Mouse (Mus musculus) splenic B cell, adult 2 months (primary cell): ENCODE measurements around the gene Kmt2b.
A peak's percentile ranks its signal among the peaks of the same experiment; 100 is the strongest.

Source experiments
- DNase-seq: peaks from one replicate; pipeline ENCODE4 v3.0.0-alpha.2; 2011; ENCODE audit warnings: low read depth, low spot score
- H3K27me3 ChIP-seq: 2 replicates; pipeline ENCODE4 v1.6.1; 2012; ENCODE audit warnings: mild to moderate bottlenecking, low read length, moderate library complexity, mixed read lengths; ENCODE audit not compliant: control insufficient read depth, poor library complexity, insufficient read depth, severe bottlenecking
- H3K36me3 ChIP-seq: 2 replicates; pipeline ENCODE4 v1.6.1; 2012; ENCODE audit warnings: mild to moderate bottlenecking, low read length, moderate library complexity, mixed read lengths; ENCODE audit not compliant: control insufficient read depth, poor library complexity, insufficient read depth, severe bottlenecking

Kmt2b gene

DNA sequence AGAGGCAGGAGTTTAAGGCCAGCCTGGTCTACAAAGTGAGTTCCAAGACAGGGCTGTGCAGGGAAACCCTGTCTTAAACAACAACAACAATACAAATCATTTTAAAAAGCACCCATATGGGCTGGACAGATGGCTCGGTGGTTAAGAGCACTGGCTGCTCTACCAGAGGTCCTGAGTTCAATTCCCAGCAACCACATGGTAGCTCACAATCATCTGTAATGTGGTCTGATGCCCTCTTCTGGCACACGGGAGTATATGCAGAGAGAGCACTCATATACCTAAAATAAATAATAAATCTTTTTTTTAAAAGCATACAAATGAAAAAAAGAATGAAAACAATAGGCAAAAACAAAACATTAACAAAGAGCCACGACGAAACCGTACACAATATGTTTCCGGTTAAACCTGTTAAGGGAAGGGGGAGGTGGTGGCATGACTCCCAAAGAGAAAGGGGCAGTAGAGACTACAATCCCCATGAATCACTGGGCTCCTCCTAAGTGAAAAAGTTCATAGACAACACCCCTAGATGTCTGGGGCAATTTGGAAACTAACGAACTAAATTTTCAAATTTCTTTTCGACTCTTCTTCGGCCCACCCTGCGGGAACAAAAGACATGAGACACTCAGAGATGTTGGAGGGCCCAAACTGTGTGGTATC, 37.0 kb downstream of the Kmt2b start:
- peak; percentile 86 for DNase-seq
- peaks cover 7% of the 10 kb centered on the region; the same call in 1 of the 2 replicates for H3K36me3 ChIP-seq
- no peaks in the 10 kb centered on the region for H3K27me3 ChIP-seq

GRCm38 (mm10) chr7:30550603-30551002, 37.9 kb downstream of the Kmt2b start:
- DNase-seq: no peak
- H3K27me3 ChIP-seq: no peaks in the 10 kb centered on the region
- peaks cover 1% of the 10 kb centered on the region; the same call in 1 of the 2 replicates for H3K36me3 ChIP-seq

GRCm38 (mm10) chr7:30549880-30550279, 38.6 kb downstream of the Kmt2b start:
- no peak for DNase-seq
- no peaks in the 10 kb centered on the region for H3K27me3 ChIP-seq

GRCm38 (mm10) chr7:30544327-30544726, 44.2 kb downstream of the Kmt2b start:
- Histone ChIP-seq H3K27me3 (no peaks in the 10 kb centered on the region), H3K36me3 (no peaks in the 10 kb centered on the region; the same call in 1 of the 2 replicates)
- DNase-seq: no peak

More at GRCm38 (mm10) chr7:30549880-30550279, 38.6 kb downstream of the Kmt2b start:
- no peaks in the 10 kb centered on the region for H3K36me3 ChIP-seq

DNA sequence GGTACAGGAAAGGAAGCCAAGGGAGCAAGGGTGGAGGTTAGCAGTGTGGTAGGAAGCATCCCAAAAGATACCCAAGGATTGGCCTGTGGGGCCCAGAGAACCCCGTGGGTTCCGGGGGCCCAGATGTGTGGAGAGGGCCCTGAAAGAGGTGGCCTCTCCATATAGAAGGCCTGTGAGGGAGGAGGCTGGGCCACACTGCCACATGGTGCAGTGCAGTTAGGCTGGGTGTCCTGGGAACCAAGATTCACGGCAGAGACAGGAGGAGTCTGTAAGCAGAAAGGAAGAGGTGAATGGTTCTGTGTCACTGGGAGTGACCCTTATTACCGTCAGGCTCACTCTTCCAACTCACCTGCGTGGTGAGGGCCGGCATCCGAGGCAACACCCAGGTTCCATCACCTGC, 48.0 kb downstream of the Kmt2b start:
- Histone ChIP-seq H3K36me3 (no peaks in the 10 kb centered on the region; the same call in 1 of the 2 replicates), H3K27me3 (no peaks in the 10 kb centered on the region)
- no peak for DNase-seq

DNA sequence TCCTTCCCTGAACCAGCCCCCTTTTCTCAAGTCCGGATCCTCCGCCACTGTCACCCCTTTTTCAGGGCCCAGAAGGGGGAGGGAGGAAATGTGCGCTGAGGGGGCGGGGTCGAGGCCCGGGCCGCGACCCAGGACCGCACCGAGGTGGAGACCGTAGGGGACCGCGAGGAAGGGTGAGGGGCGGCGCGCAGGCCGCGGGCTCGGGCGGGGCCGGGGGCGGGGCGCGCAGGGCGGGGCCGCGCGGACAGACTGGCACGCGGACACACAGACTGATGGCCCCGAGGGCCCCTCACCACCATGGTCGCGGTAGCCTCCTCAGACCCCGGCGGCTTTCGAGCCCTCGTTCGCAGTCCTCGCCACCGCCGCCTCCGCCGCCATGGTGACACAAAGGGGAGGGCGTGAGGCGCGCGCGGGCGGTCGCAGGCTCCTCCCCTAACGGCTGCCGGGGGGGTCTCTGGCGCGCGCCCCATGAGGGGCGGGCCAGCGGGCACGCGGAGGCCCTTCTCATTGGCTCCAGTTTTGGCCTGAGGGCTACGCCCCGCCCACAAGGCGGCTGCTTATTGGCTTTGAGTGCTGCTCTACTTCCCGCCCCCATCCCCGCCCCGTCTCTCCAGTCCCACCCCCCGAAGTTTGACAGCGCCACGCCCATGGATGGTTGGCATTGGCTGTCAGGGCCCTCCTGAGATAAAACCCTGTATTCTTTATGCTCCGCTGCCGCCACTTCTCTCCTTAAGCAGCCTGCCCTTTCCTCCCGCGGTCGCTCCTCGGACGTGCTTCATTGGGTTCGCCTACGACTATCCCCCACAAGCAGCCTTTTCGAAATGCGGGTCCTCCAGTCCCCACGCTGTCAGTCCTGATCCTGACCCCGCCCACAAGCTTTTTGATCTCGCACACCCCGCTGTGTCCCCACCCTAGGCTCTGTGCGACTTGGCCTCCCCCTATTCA, 53.6 kb downstream of the Kmt2b start, which contains the start of gene Arhgap33:
Gene Arhgap33 (minus strand): TSS at position 428 of the 945 bp plus-strand sequence.
- no peaks in the 10 kb centered on the region for H3K36me3 ChIP-seq
- peak; percentile 98 for DNase-seq
- H3K27me3 ChIP-seq: no peaks in the 10 kb centered on the region

DNA sequence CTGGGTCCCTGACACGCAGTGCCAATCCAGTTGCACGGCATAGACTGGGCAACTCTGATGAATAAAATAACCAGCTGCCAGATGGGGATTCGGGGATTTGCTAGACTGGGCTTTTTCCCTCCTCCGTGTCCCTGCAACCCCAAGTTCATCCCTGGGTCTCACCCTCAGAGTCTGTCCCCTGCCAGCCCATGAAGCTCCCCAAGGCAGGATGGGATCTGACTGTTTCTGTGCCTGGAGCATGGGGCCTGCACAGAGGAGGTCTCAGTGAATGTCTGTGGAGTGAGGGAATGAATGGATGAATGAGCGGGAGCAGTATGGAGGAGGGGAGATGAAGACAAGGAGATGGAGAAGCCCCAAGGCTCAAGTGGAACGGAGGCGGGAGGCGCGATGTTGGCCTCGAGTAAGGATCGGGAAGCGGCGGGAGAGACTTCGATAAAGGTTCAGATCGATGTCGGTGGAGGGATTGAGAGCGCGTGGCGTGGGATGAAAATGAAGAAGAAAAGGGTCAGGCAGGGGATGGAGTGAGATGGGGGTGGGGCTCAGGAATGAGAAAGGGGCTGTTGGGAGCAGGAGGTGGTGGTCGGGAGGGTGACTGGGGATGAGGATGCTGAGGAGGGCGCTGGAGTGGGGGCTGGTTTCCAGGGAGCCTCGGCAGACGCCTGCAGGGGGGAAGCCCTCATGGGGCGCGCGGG, 54.4 kb downstream of the Kmt2b start:
- Histone ChIP-seq H3K27me3 (no peaks in the 10 kb centered on the region), H3K36me3 (no peaks in the 10 kb centered on the region)
- peak; percentile 15 for DNase-seq

DNA sequence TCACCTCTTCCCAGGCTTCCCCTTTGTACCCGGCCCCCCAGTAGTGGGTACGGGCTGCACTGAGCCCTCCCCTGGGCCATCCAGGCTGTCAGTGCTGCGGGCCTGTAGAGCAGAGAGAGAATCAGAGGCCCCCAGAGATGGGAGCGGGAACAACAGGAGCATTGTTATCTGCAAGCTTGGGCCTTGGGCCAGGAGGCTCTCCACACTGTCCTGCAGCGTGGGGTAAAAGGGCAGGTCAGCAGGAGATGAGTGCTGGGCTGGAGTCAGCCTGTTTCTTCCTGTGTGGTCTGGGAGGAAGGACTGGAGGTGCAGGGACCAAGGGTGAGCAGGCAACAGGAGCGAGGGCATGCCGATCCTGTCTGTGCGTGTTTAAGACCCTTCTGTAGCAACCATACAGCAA, 55.6 kb downstream of the Kmt2b start:
- no peaks in the 10 kb centered on the region for H3K27me3 ChIP-seq
- no peak for DNase-seq
- H3K36me3 ChIP-seq: no peaks in the 10 kb centered on the region

- no peak for DNase-seq
- no peaks in the 10 kb centered on the region for H3K36me3 ChIP-seq
These were observed 57.2 kb downstream of the Kmt2b start for GRCm38 (mm10) chr7:30531291-30531815.

DNA sequence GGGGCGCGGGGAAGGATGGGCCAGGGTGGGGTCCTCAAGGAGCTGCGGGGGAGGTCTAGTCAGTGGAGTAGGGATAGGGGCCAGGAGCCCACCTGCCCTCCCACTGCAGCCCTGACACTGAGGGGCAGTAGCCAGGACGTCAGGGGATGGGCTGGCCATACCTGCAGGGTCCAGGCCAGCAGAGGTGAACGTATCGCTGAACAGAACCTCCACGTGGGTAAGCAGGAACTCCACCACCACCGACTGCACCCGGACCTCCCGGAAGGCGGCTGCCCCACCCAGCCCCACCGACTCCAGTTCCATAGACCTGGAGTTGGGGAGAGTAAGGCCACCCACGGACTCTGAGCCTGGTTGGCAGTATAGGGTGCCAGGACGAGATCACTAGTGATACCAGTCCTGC, 61.5 kb downstream of the Kmt2b start:
- no peak for DNase-seq
- H3K27me3 ChIP-seq: no peaks in the 10 kb centered on the region

More at GRCm38 (mm10) chr7:30531291-30531815, 57.2 kb downstream of the Kmt2b start:
- no peaks in the 10 kb centered on the region for H3K27me3 ChIP-seq

DNA sequence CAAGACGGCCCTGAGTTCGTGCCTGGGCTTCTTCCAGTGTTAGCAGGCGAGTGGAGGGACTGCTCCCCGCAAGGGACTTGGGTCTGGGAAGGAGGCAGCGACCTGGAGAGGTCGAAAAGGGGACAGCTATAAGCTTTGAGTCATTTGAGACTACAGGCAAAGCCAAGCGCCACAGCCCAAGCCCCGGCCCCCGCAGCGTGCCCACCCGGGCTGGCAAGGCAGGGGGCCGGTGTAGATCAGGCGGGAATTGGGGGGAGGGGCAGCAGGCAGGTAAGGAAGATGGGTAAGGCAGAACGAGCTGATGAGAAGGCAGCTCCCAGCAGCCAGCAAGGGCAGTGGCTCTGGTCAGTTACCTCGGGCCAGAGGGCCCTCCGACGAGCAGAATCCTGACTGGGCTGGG, 62.1 kb downstream of the Kmt2b start:
- no peaks in the 10 kb centered on the region for H3K36me3 ChIP-seq
- no peaks in the 10 kb centered on the region for H3K27me3 ChIP-seq
- DNase-seq: no peak

More for the DNA sequence above, 61.5 kb downstream of the Kmt2b start:
- no peaks in the 10 kb centered on the region for H3K36me3 ChIP-seq

DNA sequence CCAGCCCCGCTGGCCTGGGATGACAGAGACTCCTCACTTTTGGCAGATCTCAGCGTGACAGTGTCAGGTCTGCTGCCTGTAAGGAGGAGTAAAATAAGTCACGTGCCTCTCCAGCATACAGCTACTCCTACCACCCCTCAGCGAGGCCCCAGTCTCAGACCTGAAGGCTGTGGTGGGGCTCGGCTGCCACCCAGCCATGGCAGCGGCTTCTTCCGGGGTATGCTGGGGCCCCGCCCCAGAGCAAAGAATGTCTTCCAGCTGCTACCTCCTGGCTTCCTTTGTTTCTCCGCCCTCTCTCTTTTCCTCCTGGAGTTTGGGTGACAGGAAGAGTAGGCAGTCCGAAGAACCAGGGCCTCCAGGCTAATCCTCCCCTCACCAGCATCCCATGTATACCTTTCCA, 62.6 kb downstream of the Kmt2b start:
- Histone ChIP-seq H3K36me3 (no peaks in the 10 kb centered on the region), H3K27me3 (no peaks in the 10 kb centered on the region)
- DNase-seq: no peak

- Histone ChIP-seq H3K27me3 (no peaks in the 10 kb centered on the region), H3K36me3 (no peaks in the 10 kb centered on the region)
- DNase-seq: no peak
These were observed 64.0 kb downstream of the Kmt2b start for GRCm38 (mm10) chr7:30524487-30524886.

DNA sequence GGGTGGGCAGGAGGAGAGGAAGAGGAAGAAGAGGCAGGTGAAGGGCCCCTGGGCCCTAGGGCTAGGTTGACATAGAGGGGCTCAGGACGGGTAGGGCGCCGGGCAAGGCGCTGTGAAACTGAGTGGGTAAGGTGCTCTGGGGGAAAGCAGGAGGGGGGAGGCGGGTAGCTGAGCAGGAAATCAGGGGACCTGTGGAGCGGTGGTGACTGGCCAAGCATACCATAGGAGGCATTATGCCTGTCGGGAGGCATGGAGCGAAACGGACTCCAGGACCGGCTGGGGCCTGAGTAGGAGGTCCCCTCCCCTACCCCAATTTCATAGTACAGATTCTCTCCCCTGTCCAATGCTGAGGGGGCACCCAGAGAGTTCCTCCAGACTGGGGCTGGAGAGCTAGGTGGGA, 65.7 kb downstream of the Kmt2b start:
- Histone ChIP-seq H3K27me3 (no peaks in the 10 kb centered on the region), H3K36me3 (no peaks in the 10 kb centered on the region)
- no peak for DNase-seq
